Mouse (Mus musculus) G1E (cell line): ENCODE measurements at regions not wholly inside any gene's neighbourhood (a gene's known extent, or its start where the extent isn't known, plus 50 kb on each side); places are given as distances from the start of the nearest gene placed in this dataset.

ENCODE experiments used
- ATAC-seq: 2 replicates; pipeline ENCODE4 v1.8.0; 2016; ENCODE audit warnings: mild to moderate bottlenecking; ENCODE audit not compliant: insufficient number of reproducible peaks, poor library complexity, low FRiP score, severe bottlenecking; ENCODE audit errors: extremely low read depth
- DNase-seq: peaks from one replicate; pipeline ENCODE4 v3.0.0; 2012; ENCODE audit warnings: low spot score
- H3K27me3 ChIP-seq: 2 replicates; pipeline ENCODE4 v1.6.1; 2012; ENCODE audit warnings: mild to moderate bottlenecking, low read length, inconsistent platforms; ENCODE audit not compliant: insufficient read depth
- H3K36me3 ChIP-seq: replicated peaks from 2 replicates; pipeline ENCODE3; 2012; ENCODE audit warnings: mild to moderate bottlenecking, inconsistent platforms
- H3K4me1 ChIP-seq: 2 replicates; pipeline ENCODE4 v1.6.1; 2012; ENCODE audit warnings: low read depth, low read length, inconsistent platforms, mixed read lengths; ENCODE audit not compliant: insufficient read depth
- H3K4me3 ChIP-seq: 2 replicates; pipeline ENCODE4 v1.5.1; 2012; ENCODE audit warnings: low read depth, mild to moderate bottlenecking, inconsistent platforms, low read length, moderate library complexity, mixed read lengths
- H3K9me3 ChIP-seq: replicated peaks from 2 replicates; pipeline ENCODE4 v1.6.1; 2012; ENCODE audit warnings: inconsistent platforms
- CTCF ChIP-seq: IDR thresholded peaks from 2 replicates; pipeline ENCODE4 v1.5.1; 2012; ENCODE audit warnings: low read depth, low read length, inconsistent platforms, mixed read lengths
- GATA1 ChIP-seq: IDR thresholded peaks from 2 replicates; pipeline ENCODE4 v1.6.1; 2012; ENCODE audit warnings: borderline replicate concordance, low read length, inconsistent platforms, mixed read lengths
- GATA2 ChIP-seq: IDR thresholded peaks from 2 replicates; pipeline ENCODE4 v1.6.1; 2012; ENCODE audit warnings: low read depth, low read length, inconsistent platforms, borderline replicate concordance
- POLR2AphosphoS5 ChIP-seq: IDR thresholded peaks from 2 replicates; pipeline ENCODE4 v1.6.1; 2012; ENCODE audit warnings: low read depth, low read length, inconsistent platforms; ENCODE audit not compliant: insufficient replicate concordance
- TAL1 ChIP-seq: conservative IDR thresholded peaks from 2 replicates; pipeline ENCODE4 v1.6.1; 2012; ENCODE audit warnings: low read depth, low read length, inconsistent platforms, mixed read lengths

- H3K4me1 ChIP-seq: no peaks in the 10 kb centered on the region
- H3K4me3 ChIP-seq: no peak overlapping the region
- H3K9me3 ChIP-seq: no peaks in the 10 kb centered on the region
- H3K36me3 ChIP-seq: no peaks in the 10 kb centered on the region
- DNase-seq: no peak
- no peak for TF ChIP-seq GATA2
- no peak for ATAC-seq
- no peaks in the 10 kb centered on the region for H3K27me3 ChIP-seq
Observed at GRCm38 (mm10) chr2:45512852-45513251, 395.7 kb upstream of the Zeb2 start.

- DNase-seq: no peak
- H3K4me3 ChIP-seq: no peak overlapping the region
- no peaks in the 10 kb centered on the region for H3K9me3 ChIP-seq
- H3K36me3 ChIP-seq: no peaks in the 10 kb centered on the region
- no peaks in the 10 kb centered on the region for H3K27me3 ChIP-seq
- TF ChIP-seq CTCF (no peak), GATA1 (no peak), GATA2 (no peak), TAL1 (no peak), POLR2AphosphoS5 (no peak)
- H3K4me1 ChIP-seq: no peaks in the 10 kb centered on the region
- ATAC-seq: no peak
Observed at GRCm38 (mm10) chr2:45511791-45512190, 394.6 kb upstream of the Zeb2 start.

GRCm38 (mm10) chr2:45504468-45504867 is 387.3 kb upstream of the Zeb2 start:
- DNase-seq: no peak
- Histone ChIP-seq H3K9me3 (no peaks in the 10 kb centered on the region), H3K4me1 (no peaks in the 10 kb centered on the region), H3K27me3 (no peaks in the 10 kb centered on the region; the same call in 1 of the 2 replicates), H3K4me3 (no peak overlapping the region), H3K36me3 (no peaks in the 10 kb centered on the region)
- no peak for ATAC-seq
- TF ChIP-seq POLR2AphosphoS5 (no peak), TAL1 (no peak), GATA1 (no peak), GATA2 (no peak), CTCF (no peak)

- no peaks in the 10 kb centered on the region for H3K4me1 ChIP-seq
- ATAC-seq (no peak), DNase-seq (no peak)
- no peaks in the 10 kb centered on the region for H3K9me3 ChIP-seq
- no peak overlapping the region for H3K4me3 ChIP-seq
- peaks cover 5% of the 10 kb centered on the region; the same call in 1 of the 2 replicates for H3K27me3 ChIP-seq
- no peaks in the 10 kb centered on the region for H3K36me3 ChIP-seq
- TF ChIP-seq GATA2: no peak
- TF ChIP-seq CTCF: no peak
- no peak for TF ChIP-seq GATA1
- TF ChIP-seq POLR2AphosphoS5: no peak
- no peak for TF ChIP-seq TAL1
Observed at GRCm38 (mm10) chr2:45493656-45494055, 376.5 kb upstream of the Zeb2 start.

GRCm38 (mm10) chr2:45486530-45486929 is 369.3 kb upstream of the Zeb2 start:
- Histone ChIP-seq H3K4me1 (no peaks in the 10 kb centered on the region), H3K4me3 (no peak overlapping the region), H3K27me3 (peaks cover 5% of the 10 kb centered on the region; the same call in 1 of the 2 replicates), H3K36me3 (no peaks in the 10 kb centered on the region), H3K9me3 (no peaks in the 10 kb centered on the region)
- ATAC-seq: no peak
- TF ChIP-seq CTCF (no peak), POLR2AphosphoS5 (no peak), TAL1 (no peak), GATA2 (no peak), GATA1 (no peak)
- no peak for DNase-seq

GRCm38 (mm10) chr2:45485477-45485876 is 368.3 kb upstream of the Zeb2 start:
- DNase-seq (no peak), ATAC-seq (no peak)
- TF ChIP-seq TAL1: no peak
- no peak for TF ChIP-seq GATA1
- no peak for TF ChIP-seq POLR2AphosphoS5
- no peak for TF ChIP-seq CTCF
- H3K4me1 ChIP-seq: no peaks in the 10 kb centered on the region
- H3K36me3 ChIP-seq: no peaks in the 10 kb centered on the region
- peaks cover 7% of the 10 kb centered on the region; the same call in 1 of the 2 replicates for H3K27me3 ChIP-seq
- H3K4me3 ChIP-seq: no peak overlapping the region
- H3K9me3 ChIP-seq: no peaks in the 10 kb centered on the region

- ATAC-seq (no peak), DNase-seq (no peak)
- Histone ChIP-seq H3K4me1 (no peaks in the 10 kb centered on the region), H3K36me3 (no peaks in the 10 kb centered on the region), H3K27me3 (0 out of 2 replicates have a peak, but pooled peaks cover 3% of the 10 kb centered on the region), H3K4me3 (no peak overlapping the region), H3K9me3 (no peaks in the 10 kb centered on the region)
- no peak for TF ChIP-seq GATA2
- TF ChIP-seq GATA1: no peak
- no peak for TF ChIP-seq POLR2AphosphoS5
- TF ChIP-seq CTCF: no peak
- no peak for TF ChIP-seq TAL1
Observed at GRCm38 (mm10) chr2:45480671-45481070, 363.5 kb upstream of the Zeb2 start.
